9 mouse cellular contexts compared by ENCODE assay signal in the genomic region with DNA sequence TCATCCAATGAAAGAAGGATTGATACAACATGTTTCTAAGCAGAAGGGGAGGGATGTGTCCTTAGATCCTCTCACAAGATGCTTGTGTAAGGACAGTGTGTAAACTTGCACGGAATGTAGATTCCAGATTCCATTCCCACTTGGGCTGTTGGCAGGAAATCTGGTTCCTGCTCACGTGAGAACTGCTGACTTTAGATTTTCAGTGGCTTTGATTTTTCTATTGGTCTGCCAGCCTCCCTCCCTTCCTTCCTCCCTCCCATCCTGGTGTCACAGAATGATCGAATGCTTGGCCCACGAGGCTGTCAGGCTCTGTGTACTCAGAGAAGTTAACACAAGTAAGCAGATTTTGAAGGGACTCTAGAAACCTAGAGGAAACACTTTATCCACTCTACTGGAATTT. TPM values are rescaled to one million over a fixed set of nuclear protein-coding genes. Genes with fewer than 3 reads are reported as not detected.
A peak's percentile ranks its signal among the peaks of the same experiment; 100 is the strongest.
DNase-seq lines count a peak whose midpoint lies in the region; ATAC-seq and TF ChIP-seq lines count a peak whose summit lies in the region.
"Had no signal": no experiment of that assay in that cellular context is flagged by ENCODE, and none has a peak within 500 bp of the region (broad histone marks: within the 10 kb centered on the region; RNA-seq: fewer than 3 reads in every experiment).

No protein-coding gene starts in this region.

- no peak for ATAC-seq in hindbrain, postnatal 0 days
- peak; percentile 82 for ATAC-seq in lung, postnatal 0 days
- ATAC-seq in megakaryocyte-erythroid progenitor cell, adult 5-6 weeks (replicated peaks; ENCODE audit: low FRiP score, low TSS enrichment, poor library complexity, severe bottlenecking) = no peak

- no peak overlapping the region for H3K4me2 ChIP-seq in hindbrain, postnatal 0 days (ENCODE audit: low read depth, low read length)
- H3K4me2 ChIP-seq in lung, postnatal 0 days (replicated peaks; ENCODE audit: low read depth, low read length) = no peak overlapping the region
- H3K4me2 ChIP-seq: limb, embryonic 13.5 days had no signal

- H3K27ac ChIP-seq in hindbrain, postnatal 0 days = peak overlapping the region; percentile 65; the same call in 1 of the 2 replicates
- peak overlapping the region; percentile 85 for H3K27ac ChIP-seq in lung, postnatal 0 days (ENCODE audit: low read length)

- H3K9me3 ChIP-seq in hindbrain, postnatal 0 days (ENCODE audit: low read length) = no peaks in the 10 kb centered on the region
- H3K9me3 ChIP-seq in lung, postnatal 0 days (ENCODE audit: low read length) = no peaks in the 10 kb centered on the region
- H3K9me3 ChIP-seq: limb, embryonic 13.5 days had no signal

- intact Hi-C loops in left cerebral cortex, postnatal 25 days (cut with DNase I) = no loop called here

- no peak overlapping the region for H3K9ac ChIP-seq in hindbrain, postnatal 0 days (replicated peaks; ENCODE audit: low read length)
- no peak overlapping the region for H3K9ac ChIP-seq in lung, postnatal 0 days (replicated peaks; ENCODE audit: low read depth)
- H3K9ac ChIP-seq: limb, embryonic 13.5 days had no signal

- TF ChIP-seq CTCF in hindbrain, postnatal 0 days (IDR thresholded peaks at IDR 0.05; ENCODE audit: low read depth) = no peak
- TF ChIP-seq CTCF in lung, postnatal 0 days (IDR thresholded peaks at IDR 0.05) = no peak

- DNase-seq in embryo, embryonic 10 days (ENCODE audit: low spot score) = peak; percentile 39
- no peak for DNase-seq in embryo, embryonic 9.5 days (ENCODE audit: extremely low spot score)
- DNase-seq in embryo, embryonic 11 days = peak; percentile 16
- DNase-seq in hindbrain, postnatal 0 days (ENCODE audit: low spot score) = peak; percentile 49
- DNase-seq in lung, postnatal 0 days (ENCODE audit: low spot score) = peak; percentile 91
- DNase-seq in left cerebral cortex, postnatal 25 days (ENCODE audit: low spot score in 2 of 2) = no peak
- DNase-seq in T-cell, adult 2 months (ENCODE audit: low spot score) = no peak

- no peaks in the 10 kb centered on the region for H3K27me3 ChIP-seq in hindbrain, postnatal 0 days (ENCODE audit: insufficient read depth, low read length)
- no peaks in the 10 kb centered on the region for H3K27me3 ChIP-seq in lung, postnatal 0 days (replicated peaks; ENCODE audit: insufficient read depth, low read length)
- H3K27me3 ChIP-seq: limb, embryonic 13.5 days had no signal

- WGBS in hindbrain, postnatal 0 days = 30% methylated on average over 4 of the region's 4 CpGs
- WGBS in lung, postnatal 0 days = 2% methylated on average over 4 of the region's 4 CpGs

- no peak overlapping the region for H3K4me3 ChIP-seq in hindbrain, postnatal 0 days (ENCODE audit: low read length)
- no peak overlapping the region for H3K4me3 ChIP-seq in lung, postnatal 0 days (ENCODE audit: low read depth, low read length)
- H3K4me3 ChIP-seq: limb, embryonic 13.5 days had no signal

- H3K4me1 ChIP-seq in hindbrain, postnatal 0 days (ENCODE audit: insufficient read depth, low read length) = peaks cover 5% of the 10 kb centered on the region; the same call in 1 of the 2 replicates
- peaks cover 31% of the 10 kb centered on the region; the same call in 1 of the 2 replicates for H3K4me1 ChIP-seq in lung, postnatal 0 days (ENCODE audit: insufficient read depth, low read depth, low read length)

- H3K36me3 ChIP-seq in hindbrain, postnatal 0 days (ENCODE audit: insufficient read depth, low read length) = no peaks in the 10 kb centered on the region
- H3K36me3 ChIP-seq in lung, postnatal 0 days (ENCODE audit: insufficient read depth, low read length) = no peaks in the 10 kb centered on the region
- H3K36me3 ChIP-seq: limb, embryonic 13.5 days had no signal

- peak; percentile 96 for TF ChIP-seq EP300 in lung, postnatal 0 days (IDR thresholded peaks at IDR 0.05)

RNA-seq across cellular contexts. Expression of a gene that starts 32.9 kb away (rescaled TPM):
- total RNA-seq in hindbrain, postnatal 0 days (2014; rRNA removed) = 82.3 and 95.6 TPM in 2 replicates
- polyA plus RNA-seq in hindbrain, postnatal 0 days (2015; fragmentation: Nextera tagmentation; extraction: Ambion mirVana) = 67.1 and 68.5 TPM in 2 replicates
- polyA plus RNA-seq in lung, postnatal 0 days (2015; fragmentation: Nextera tagmentation; extraction: Ambion mirVana) = 93.6 and 100 TPM in 2 replicates
- 8.5 and 16.9 TPM in 2 replicates for total RNA-seq in megakaryocyte-erythroid progenitor cell, adult 5-6 weeks (2014; fragmentation: Nextera tagmentation)
- total RNA-seq in megakaryocyte-erythroid progenitor cell, adult 5-6 weeks (2017) = 15.9 and 26.7 TPM in 2 replicates
- total RNA-seq in left cerebral cortex, postnatal 25 days (2021) = 100 to 1,000 TPM; 116 to 117 TPM

Comparison
In these comparisons a context has a peak if more than half of its experiments do, and no peak if none do; other contexts are left out.
1. DNase-seq: peak in embryo, embryonic 10 days (single experiment), embryo, embryonic 11 days (single experiment), hindbrain, postnatal 0 days (single experiment) and lung, postnatal 0 days (single experiment); none in embryo, embryonic 9.5 days (single experiment), left cerebral cortex, postnatal 25 days (0 of 2) and T-cell, adult 2 months (single experiment).